Mouse (Mus musculus): ENCODE results near the gene Tubb4b.

DNA sequence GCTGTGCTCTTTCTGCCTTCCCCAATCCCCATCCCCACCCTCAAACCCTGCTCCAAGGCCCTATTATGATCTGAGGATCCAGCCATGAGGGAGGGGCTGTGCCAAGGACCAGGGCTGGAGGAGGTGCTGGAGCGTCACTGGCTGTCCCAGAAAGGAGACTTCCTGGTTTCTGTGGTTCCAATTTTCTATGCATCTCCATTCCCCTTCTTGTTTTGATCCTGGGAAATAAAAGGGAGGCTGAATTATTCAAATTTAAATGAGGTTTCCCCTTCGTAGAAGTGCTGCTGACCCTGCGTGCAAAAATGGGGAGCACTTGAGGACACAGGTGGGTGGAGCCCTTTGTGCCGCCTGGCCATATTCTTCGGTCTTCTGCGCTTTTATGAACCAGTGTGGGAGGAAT, 41.8 kb downstream of the Tubb4b start:
- TF ChIP-seq CTCF (IDR thresholded peaks at IDR 0.05; ENCODE audit: low read depth) (no peak), EP300 (IDR thresholded peaks at IDR 0.05; ENCODE audit: low read depth) (no peak)
